Mouse (Mus musculus) CH12.LX (cell line): ENCODE results near the gene Bcar1. TPM values are rescaled to one million over a fixed set of nuclear protein-coding genes. Genes with fewer than 3 reads are reported as not detected.

Experiments
- DNase-seq: peaks from one replicate; pipeline ENCODE4 v3.0.0-alpha.2; 2013; ENCODE audit errors: extremely low read depth
- H3K27ac ChIP-seq: 2 replicates; pipeline ENCODE4 v1.5.1; 2012; ENCODE audit warnings: low read depth, mild to moderate bottlenecking, control low read depth, moderate library complexity; ENCODE audit not compliant: insufficient read depth
- H3K27me3 ChIP-seq: replicated peaks from 2 replicates; pipeline ENCODE3; 2012; ENCODE audit warnings: inconsistent platforms
- H3K36me3 ChIP-seq, 2 experiments: replicated peaks in 1 of 2; 2 replicates each; pipeline versions ENCODE3 to v1.6.1; 2012; ENCODE audit warnings: inconsistent platforms in 1 of 2, low read length in 1 of 2, mild to moderate bottlenecking in 1 of 2, mixed read lengths in 1 of 2, moderate library complexity in 1 of 2; ENCODE audit not compliant: control insufficient read depth in 1 of 2, insufficient read depth in 1 of 2
- H3K4me1 ChIP-seq, 2 experiments: 2 replicates each; pipeline ENCODE4 v1.6.1; 2012; ENCODE audit warnings: inconsistent platforms in 1 of 2, moderate library complexity in 1 of 2; ENCODE audit not compliant: insufficient read depth in 2 of 2, control insufficient read depth in 1 of 2
- H3K4me2 ChIP-seq: 2 replicates; pipeline ENCODE4 v1.6.1; 2012; ENCODE audit warnings: low read depth, mild to moderate bottlenecking, control low read depth; ENCODE audit not compliant: poor library complexity, insufficient read depth, severe bottlenecking
- H3K4me3 ChIP-seq, 3 experiments: fragments of 150-350 bp in 1 of 3; sonication (generic) in 1 of 3; replicated peaks in 1 of 3; 2 replicates each; pipeline versions ENCODE3 to v1.5.1; 2011 to 2012; ENCODE audit warnings: low read depth in 2 of 3, low read length in 2 of 3, mild to moderate bottlenecking in 2 of 3, moderate library complexity in 2 of 3, control low read depth in 1 of 3, improper control_type of control experiment in 1 of 3, inconsistent platforms in 1 of 3, mixed read lengths in 1 of 3; ENCODE audit not compliant: poor library complexity in 1 of 3
- H3K79me2 ChIP-seq: replicated peaks from 2 replicates; pipeline ENCODE4 v1.6.1; 2012; ENCODE audit warnings: mild to moderate bottlenecking, moderate library complexity; ENCODE audit not compliant: control insufficient read depth, poor library complexity, insufficient read depth, severe bottlenecking; ENCODE audit errors: extremely low read depth
- H3K9ac ChIP-seq: 2 replicates; pipeline ENCODE4 v1.6.1; 2012; ENCODE audit warnings: low read depth, mild to moderate bottlenecking, control low read depth, moderate library complexity; ENCODE audit not compliant: insufficient read depth
- H3K9me3 ChIP-seq: replicated peaks from 2 replicates; pipeline ENCODE3; 2012; ENCODE audit warnings: low read length, inconsistent platforms, mixed read lengths
- BHLHE40 ChIP-seq: IDR thresholded peaks from 2 replicates; pipeline ENCODE4 v1.6.1; 2011; ENCODE audit warnings: mild to moderate bottlenecking, low read depth, low read length, improper control_type of control experiment
- CHD1 ChIP-seq: IDR thresholded peaks from 2 replicates; pipeline ENCODE4 v1.6.1; 2012; ENCODE audit warnings: low read depth, low read length, improper control_type of control experiment, inconsistent platforms
- E2F4 ChIP-seq: IDR thresholded peaks from 2 replicates; pipeline ENCODE4 v1.6.1; 2011; ENCODE audit warnings: low read depth, low read length, improper control_type of control experiment; ENCODE audit not compliant: insufficient replicate concordance
- EP300 ChIP-seq: IDR thresholded peaks from 2 replicates; pipeline ENCODE4 v1.6.1; 2011; ENCODE audit warnings: low read length, improper control_type of control experiment
- ETS1 ChIP-seq: conservative IDR thresholded peaks from 2 replicates; pipeline ENCODE4 v1.6.1; 2012; ENCODE audit warnings: low read depth, mild to moderate bottlenecking, inconsistent platforms, low read length, improper control_type of control experiment, moderate library complexity
- GABPA ChIP-seq: IDR thresholded peaks from 2 replicates; pipeline ENCODE4 v1.6.1; 2012; ENCODE audit warnings: low read depth, low read length, improper control_type of control experiment, inconsistent platforms; ENCODE audit not compliant: insufficient replicate concordance
- KAT2A ChIP-seq: IDR thresholded peaks from 2 replicates; pipeline ENCODE4 v1.6.1; 2012; ENCODE audit warnings: low read length, improper control_type of control experiment, inconsistent platforms; ENCODE audit not compliant: insufficient replicate concordance
- MYC ChIP-seq: IDR thresholded peaks from 2 replicates; pipeline ENCODE4 v1.6.1; 2011; ENCODE audit warnings: low read depth, mild to moderate bottlenecking, improper control_type of control experiment, low read length
- PAX5 ChIP-seq: IDR thresholded peaks from 2 replicates; pipeline ENCODE4 v1.6.1; 2012; ENCODE audit warnings: low read length, inconsistent platforms, mixed read lengths
- POLR2A ChIP-seq: IDR thresholded peaks from 2 replicates; pipeline ENCODE4 v1.6.1; 2011; ENCODE audit warnings: low read depth, mild to moderate bottlenecking, improper control_type of control experiment, low read length
- RAD21 ChIP-seq: IDR thresholded peaks from 2 replicates; pipeline ENCODE4 v1.6.1; 2011; ENCODE audit warnings: low read depth, mild to moderate bottlenecking, low read length, improper control_type of control experiment, moderate library complexity
- SIN3A ChIP-seq: IDR thresholded peaks from 2 replicates; pipeline ENCODE4 v1.6.1; 2012; ENCODE audit warnings: low read length, improper control_type of control experiment, inconsistent platforms
- SMC3 ChIP-seq: IDR thresholded peaks from 2 replicates; pipeline ENCODE4 v1.6.1; 2011; ENCODE audit warnings: low read depth, low read length, improper control_type of control experiment
- TBP ChIP-seq: conservative IDR thresholded peaks from 2 replicates; pipeline ENCODE4 v1.6.1; 2011; ENCODE audit warnings: low read depth, low read length, improper control_type of control experiment
- TCF12 ChIP-seq: IDR thresholded peaks from 2 replicates; pipeline ENCODE4 v1.6.1; 2014; ENCODE audit warnings: low read depth, mild to moderate bottlenecking, inconsistent platforms, low read length, improper control_type of control experiment
- UBTF ChIP-seq: IDR thresholded peaks from 2 replicates; pipeline ENCODE4 v1.6.1; 2012; ENCODE audit warnings: low read depth, mild to moderate bottlenecking, inconsistent platforms, low read length, improper control_type of control experiment, moderate library complexity
- USF1 ChIP-seq: IDR thresholded peaks from 2 replicates; pipeline ENCODE4 v1.6.1; 2014; ENCODE audit warnings: low read depth, mild to moderate bottlenecking, inconsistent platforms, low read length, improper control_type of control experiment
- ZKSCAN1 ChIP-seq: IDR thresholded peaks from 2 replicates; pipeline ENCODE4 v1.6.1; 2012; ENCODE audit warnings: low read depth, inconsistent platforms, low read length, improper control_type of control experiment, borderline replicate concordance
- ZNF384 ChIP-seq: IDR thresholded peaks from 2 replicates; pipeline ENCODE4 v1.6.1; 2012; ENCODE audit warnings: low read depth, low read length, improper control_type of control experiment, inconsistent platforms
- dilution Hi-C: fragments of 300-500 bp; cut with MboI; formaldehyde crosslinking; loops from 2 replicates; pipeline ENCODE4 v1.14.3; 2020; ENCODE audit warnings: low sequenced_read_pairs; ENCODE audit not compliant: extremely low pct_unique_long_range_greater_than_20kb, extremely low pct_ligation_motif_present
- in situ Hi-C: fragments of 300-500 bp; cut with MboI; formaldehyde crosslinking; loops from 3 replicates; pipeline ENCODE4 v1.14.3; 2019; ENCODE audit warnings: low sequenced_read_pairs, low pct_ligation_motif_present, low pct_unique_long_range_greater_than_20kb, mixed read lengths
- polyA plus RNA-seq: library from polyadenylated mRNA; unstranded; fragments of >175 nt; gene quantifications from 2 replicates; pipeline ENCODE4 v1.2.1, GENCODE M21; 2012; ENCODE audit warnings: low read depth; ENCODE audit not compliant: insufficient read length
- total RNA-seq, 2 experiments: library from RNA; depleted of rRNA; stranded (reverse); fragments of 300-350 nt in 1 of 2; fragments of >200 nt in 1 of 2; gene quantifications; 2 replicates each; pipeline ENCODE4 v1.2.3; 2012 to 2014

The Bcar1 gene
- total and polyA plus RNA-seq, 3 experiments = 0.97 to 2.1 (median 1.2) TPM

DNA sequence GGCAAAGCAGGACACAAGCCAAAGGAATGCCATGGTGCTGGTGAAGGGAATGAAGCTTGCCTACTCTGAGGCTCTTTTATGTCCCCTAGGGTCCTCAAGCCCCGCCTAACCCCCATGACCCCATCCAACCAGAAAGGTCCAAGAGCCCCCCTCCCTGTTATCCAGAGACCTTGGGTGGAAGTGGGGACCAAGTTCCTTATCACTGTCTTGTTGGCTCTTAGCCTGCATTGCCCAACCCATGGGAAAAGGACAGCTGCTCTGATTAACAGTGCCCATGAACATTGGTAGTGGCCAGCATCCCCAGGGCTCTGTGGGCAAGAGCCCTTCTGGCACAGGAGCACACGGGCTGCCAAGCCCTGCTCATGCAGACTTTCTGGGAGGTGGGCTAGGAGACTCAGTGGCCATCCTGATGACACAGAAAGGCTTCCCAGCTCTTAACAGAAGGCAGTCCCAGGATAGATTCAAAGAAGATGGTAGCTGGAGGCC is 52.6 kb downstream of the Bcar1 start, which contains the start of gene Ctrb1:
TSS of gene Ctrb1 (minus strand) at position 51 of the 486 bp plus-strand sequence.
- H3K4me2 ChIP-seq = no peak within 1 kb of the TSS
- H3K9ac ChIP-seq = no peak within 1 kb of the TSS
- H3K4me3 ChIP-seq = no peak within 1 kb of the TSS
- DNase-seq = no peak
- H3K4me1 ChIP-seq = no peaks in the 10 kb centered on the region
- in situ Hi-C loops (no loop called here), dilution Hi-C loops (no loop called here)
- no peak within 1 kb of the TSS for H3K27ac ChIP-seq
- H3K36me3 ChIP-seq = no peaks in the 10 kb centered on the region
- H3K79me2 ChIP-seq = no peaks in the 10 kb centered on the region
- TF ChIP-seq E2F4 (no peak), KAT2A (no peak), TCF12 (no peak), EP300 (no peak), CHD1 (no peak), USF1 (no peak), UBTF (no peak)
- peaks cover 11% of the 10 kb centered on the region for H3K9me3 ChIP-seq
- H3K27me3 ChIP-seq = peaks cover 30% of the 10 kb centered on the region

DNA sequence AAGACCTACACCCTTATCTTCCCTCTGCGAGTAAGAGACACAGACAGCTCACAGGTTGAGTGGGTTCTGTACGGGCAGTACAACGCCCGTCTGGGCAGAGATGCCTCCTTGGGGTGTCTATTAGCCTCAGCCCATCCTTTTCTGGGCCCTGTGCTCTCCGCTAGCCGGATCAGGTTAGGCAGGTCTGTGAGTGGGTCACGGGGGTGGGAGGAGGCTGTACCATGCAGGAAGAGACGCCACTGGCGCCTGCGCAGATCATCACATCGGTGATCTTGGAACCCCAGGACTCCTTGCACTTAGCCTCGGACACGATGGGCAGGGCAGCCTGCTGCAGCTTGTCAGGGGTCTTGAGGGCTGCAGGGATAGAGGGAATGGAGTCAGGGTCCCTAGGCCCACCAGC is 56.7 kb downstream of the Bcar1 start:
- Histone ChIP-seq H3K4me2 (no peak overlapping the region), H3K9ac (no peak overlapping the region), H3K36me3 (no peaks in the 10 kb centered on the region), H3K27ac (no peak overlapping the region), H3K4me1 (no peaks in the 10 kb centered on the region), H3K4me3 (no peak overlapping the region), H3K27me3 (peaks cover 30% of the 10 kb centered on the region), H3K79me2 (no peaks in the 10 kb centered on the region), H3K9me3 (peaks cover under 1% of the 10 kb centered on the region)
- DNase-seq = no peak
- dilution Hi-C loops (no loop called here), in situ Hi-C loops (no loop called here)
- no peak for TF ChIP-seq SMC3
- TF ChIP-seq POLR2A = no peak
- TF ChIP-seq ZKSCAN1 = no peak
- no peak for TF ChIP-seq ZNF384
- no peak for TF ChIP-seq BHLHE40
- TF ChIP-seq MYC = no peak
- no peak for TF ChIP-seq GABPA
- no peak for TF ChIP-seq RAD21
- TF ChIP-seq CHD1 = no peak
- no peak for TF ChIP-seq ETS1
- no peak for TF ChIP-seq PAX5
- TF ChIP-seq TBP = no peak
- TF ChIP-seq SIN3A = no peak
